Mouse (Mus musculus): ENCODE measurements around the gene Sp6. TPM values are rescaled to one million over a fixed set of nuclear protein-coding genes. Genes with fewer than 3 reads are reported as not detected.

Sp6 gene
- polyA plus RNA-seq, 1 experiment from 2014 or later, result not detected

GRCm38 (mm10) chr11:96979329-96979728 lies 33.9 kb upstream of the Sp6 start:
- 81% methylated on average over 7 of the region's 7 CpGs for WGBS
- H3K9ac ChIP-seq (ENCODE audit: low read depth, low read length), result no peak overlapping the region

DNA sequence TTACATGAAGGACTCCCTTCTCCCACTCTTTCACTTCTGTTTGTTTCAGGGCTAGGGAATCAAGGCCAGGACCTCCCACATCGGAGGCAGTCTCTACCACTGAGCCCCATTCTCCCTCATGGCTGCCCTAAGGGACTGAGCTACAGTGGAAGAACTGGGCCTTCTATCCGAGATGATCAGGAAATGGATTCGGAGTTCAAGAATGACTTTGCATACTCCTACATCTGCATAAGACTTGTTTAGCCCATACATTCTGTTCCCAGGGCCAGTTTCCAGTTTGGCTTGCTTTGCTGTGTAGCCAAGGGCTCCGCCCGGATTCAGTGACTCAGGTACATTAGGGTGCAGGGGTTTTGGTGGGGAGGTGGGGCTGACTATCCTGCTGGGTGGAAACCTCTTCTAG lies 33.2 kb upstream of the Sp6 start:
- 80% methylated on average over 5 of the region's 5 CpGs for WGBS
- Histone ChIP-seq H3K27me3 (replicated peaks; ENCODE audit: control insufficient read depth, insufficient read depth, low read length) (no peaks in the 10 kb centered on the region), H3K27ac (ENCODE audit: low read length) (no peak overlapping the region)

More at GRCm38 (mm10) chr11:96979329-96979728, 33.9 kb upstream of the Sp6 start:
- Histone ChIP-seq H3K4me3 (ENCODE audit: low read length) (no peak overlapping the region), H3K27me3 (replicated peaks; ENCODE audit: control insufficient read depth, insufficient read depth, low read length) (no peaks in the 10 kb centered on the region), H3K9me3 (ENCODE audit: control insufficient read depth, low read length) (no peaks in the 10 kb centered on the region), H3K36me3 (ENCODE audit: control insufficient read depth, insufficient read depth, low read length) (no peaks in the 10 kb centered on the region), H3K4me2 (ENCODE audit: low read depth, low read length) (no peak overlapping the region), H3K4me1 (ENCODE audit: control insufficient read depth, insufficient read depth, low read length) (peaks cover 18% of the 10 kb centered on the region), H3K27ac (ENCODE audit: low read length) (no peak overlapping the region)
- ATAC-seq, result no peak

DNA sequence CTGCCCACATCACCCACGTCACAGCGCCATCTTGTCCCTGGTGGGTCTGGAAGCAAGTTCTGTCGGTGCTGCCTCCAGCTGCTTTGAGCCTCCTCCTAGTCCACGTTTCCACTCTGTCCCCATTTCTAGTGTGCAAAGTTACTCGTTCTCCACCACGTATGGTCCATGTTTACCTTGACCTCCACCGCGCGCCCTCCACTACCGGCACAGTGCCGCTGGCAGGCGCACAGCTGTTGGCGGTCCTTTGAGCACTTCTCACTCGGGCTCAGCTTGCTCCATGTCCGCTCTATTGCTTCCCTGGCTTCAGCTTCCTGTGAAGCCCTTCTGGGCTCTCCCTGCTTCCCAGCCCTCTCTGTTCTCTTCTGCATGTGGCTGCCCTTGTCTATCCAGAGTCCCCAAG lies 31.7 kb upstream of the Sp6 start:
- peaks cover 10% of the 10 kb centered on the region for H3K4me1 ChIP-seq (ENCODE audit: control insufficient read depth, insufficient read depth, low read length)
- H3K27me3 ChIP-seq (replicated peaks; ENCODE audit: control insufficient read depth, insufficient read depth, low read length), result no peaks in the 10 kb centered on the region
- H3K9ac ChIP-seq (ENCODE audit: low read depth, low read length), result no peak overlapping the region
- H3K27ac ChIP-seq (ENCODE audit: low read length), result no peak overlapping the region
- no peaks in the 10 kb centered on the region for H3K36me3 ChIP-seq (ENCODE audit: control insufficient read depth, insufficient read depth, low read length)
- ATAC-seq, result no peak
- 59% methylated on average over 15 of the region's 15 CpGs for WGBS
- H3K9me3 ChIP-seq (ENCODE audit: control insufficient read depth, low read length), result no peaks in the 10 kb centered on the region
- no peak overlapping the region for H3K4me2 ChIP-seq (ENCODE audit: low read depth, low read length)
- no peak overlapping the region for H3K4me3 ChIP-seq (ENCODE audit: low read length)

More for the DNA sequence above, 33.2 kb upstream of the Sp6 start:
- peaks cover 18% of the 10 kb centered on the region for H3K4me1 ChIP-seq (ENCODE audit: control insufficient read depth, insufficient read depth, low read length)
- no peak overlapping the region for H3K4me3 ChIP-seq (ENCODE audit: low read length)
- H3K36me3 ChIP-seq (ENCODE audit: control insufficient read depth, insufficient read depth, low read length), result no peaks in the 10 kb centered on the region
- no peak overlapping the region for H3K4me2 ChIP-seq (ENCODE audit: low read depth, low read length)
- no peak overlapping the region for H3K9ac ChIP-seq (ENCODE audit: low read depth, low read length)
- H3K9me3 ChIP-seq (ENCODE audit: control insufficient read depth, low read length), result no peaks in the 10 kb centered on the region
- ATAC-seq, result no peak

- 0 out of 2 replicates have a peak overlapping the region, but pooled peaks have one; percentile 26 for H3K9ac ChIP-seq (ENCODE audit: low read depth, low read length)
- H3K27ac ChIP-seq (ENCODE audit: low read length), result no peak overlapping the region
- no peak for ATAC-seq
- 2% methylated on average over 7 of the region's 7 CpGs for WGBS
- peaks cover 9% of the 10 kb centered on the region; the same call in 1 of the 2 replicates for H3K4me1 ChIP-seq (ENCODE audit: control insufficient read depth, insufficient read depth, low read length)
- no peaks in the 10 kb centered on the region for H3K36me3 ChIP-seq (ENCODE audit: control insufficient read depth, insufficient read depth, low read length)
- H3K4me2 ChIP-seq (ENCODE audit: low read depth, low read length), result 0 out of 2 replicates have a peak overlapping the region, but pooled peaks have one; percentile 7
- no peak overlapping the region for H3K4me3 ChIP-seq (ENCODE audit: low read length)
- H3K27me3 ChIP-seq (replicated peaks; ENCODE audit: control insufficient read depth, insufficient read depth, low read length), result peaks cover 3% of the 10 kb centered on the region; the same call in 1 of the 2 replicates
- H3K9me3 ChIP-seq (ENCODE audit: control insufficient read depth, low read length), result no peaks in the 10 kb centered on the region
Measured at GRCm38 (mm10) chr11:96982355-96982754, 30.8 kb upstream of the Sp6 start.

DNA sequence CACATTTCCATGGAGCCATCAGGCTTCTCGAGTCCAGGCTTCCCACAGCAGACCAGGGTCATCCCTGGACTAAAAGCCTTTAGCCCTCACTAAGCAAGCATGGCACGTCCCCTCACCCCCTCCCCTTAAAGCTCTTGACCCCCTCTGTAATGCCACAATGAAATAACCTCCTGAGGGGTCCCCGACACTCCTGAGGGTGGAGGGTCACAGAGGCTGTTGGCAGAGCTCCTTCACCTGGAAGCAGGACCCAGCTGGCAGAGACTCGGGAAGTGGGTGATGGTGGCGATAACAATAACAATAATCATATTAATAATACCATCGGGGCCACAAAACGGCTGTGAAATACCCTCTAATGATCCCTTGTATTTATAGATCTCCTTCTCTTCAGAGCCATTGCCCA lies 30.3 kb upstream of the Sp6 start, which contains the start of gene Sp2:
Sp2 (minus strand) TSS at position 101 of the 400 bp plus-strand sequence.
- Histone ChIP-seq H3K9me3 (ENCODE audit: control insufficient read depth, low read length) (no peaks in the 10 kb centered on the region), H3K4me3 (ENCODE audit: low read length) (no peak within 1 kb of the TSS), H3K4me2 (ENCODE audit: low read depth, low read length) (0 out of 2 replicates have a peak within 1 kb of the TSS, but pooled peaks have one; percentile 7), H3K36me3 (ENCODE audit: control insufficient read depth, insufficient read depth, low read length) (no peaks in the 10 kb centered on the region), H3K27me3 (replicated peaks; ENCODE audit: control insufficient read depth, insufficient read depth, low read length) (peaks cover 3% of the 10 kb centered on the region; the same call in 1 of the 2 replicates), H3K9ac (ENCODE audit: low read depth, low read length) (0 out of 2 replicates have a peak within 1 kb of the TSS, but pooled peaks have one; percentile 26), H3K4me1 (ENCODE audit: control insufficient read depth, insufficient read depth, low read length) (peaks cover 12% of the 10 kb centered on the region; the same call in 1 of the 2 replicates), H3K27ac (ENCODE audit: low read length) (no peak within 1 kb of the TSS)
- 79% methylated on average over 7 of the region's 7 CpGs for WGBS
- ATAC-seq, result no peak

GRCm38 (mm10) chr11:96984903-96985302 lies 28.3 kb upstream of the Sp6 start:
- H3K9me3 ChIP-seq (ENCODE audit: control insufficient read depth, low read length), result no peaks in the 10 kb centered on the region
- H3K4me2 ChIP-seq (ENCODE audit: low read depth, low read length), result no peak overlapping the region
- 44% methylated on average over 4 of the region's 4 CpGs for WGBS
- H3K27ac ChIP-seq (ENCODE audit: low read length), result no peak overlapping the region
- no peak overlapping the region for H3K9ac ChIP-seq (ENCODE audit: low read depth, low read length)
- no peak overlapping the region for H3K4me3 ChIP-seq (ENCODE audit: low read length)
- H3K4me1 ChIP-seq (ENCODE audit: control insufficient read depth, insufficient read depth, low read length), result peaks cover 14% of the 10 kb centered on the region; the same call in 1 of the 2 replicates
- ATAC-seq, result no peak
- no peaks in the 10 kb centered on the region for H3K36me3 ChIP-seq (ENCODE audit: control insufficient read depth, insufficient read depth, low read length)
- peaks cover 3% of the 10 kb centered on the region; the same call in 1 of the 2 replicates for H3K27me3 ChIP-seq (replicated peaks; ENCODE audit: control insufficient read depth, insufficient read depth, low read length)

- no peak for ATAC-seq
Measured at GRCm38 (mm10) chr11:96986463-96986862, 26.7 kb upstream of the Sp6 start.

DNA sequence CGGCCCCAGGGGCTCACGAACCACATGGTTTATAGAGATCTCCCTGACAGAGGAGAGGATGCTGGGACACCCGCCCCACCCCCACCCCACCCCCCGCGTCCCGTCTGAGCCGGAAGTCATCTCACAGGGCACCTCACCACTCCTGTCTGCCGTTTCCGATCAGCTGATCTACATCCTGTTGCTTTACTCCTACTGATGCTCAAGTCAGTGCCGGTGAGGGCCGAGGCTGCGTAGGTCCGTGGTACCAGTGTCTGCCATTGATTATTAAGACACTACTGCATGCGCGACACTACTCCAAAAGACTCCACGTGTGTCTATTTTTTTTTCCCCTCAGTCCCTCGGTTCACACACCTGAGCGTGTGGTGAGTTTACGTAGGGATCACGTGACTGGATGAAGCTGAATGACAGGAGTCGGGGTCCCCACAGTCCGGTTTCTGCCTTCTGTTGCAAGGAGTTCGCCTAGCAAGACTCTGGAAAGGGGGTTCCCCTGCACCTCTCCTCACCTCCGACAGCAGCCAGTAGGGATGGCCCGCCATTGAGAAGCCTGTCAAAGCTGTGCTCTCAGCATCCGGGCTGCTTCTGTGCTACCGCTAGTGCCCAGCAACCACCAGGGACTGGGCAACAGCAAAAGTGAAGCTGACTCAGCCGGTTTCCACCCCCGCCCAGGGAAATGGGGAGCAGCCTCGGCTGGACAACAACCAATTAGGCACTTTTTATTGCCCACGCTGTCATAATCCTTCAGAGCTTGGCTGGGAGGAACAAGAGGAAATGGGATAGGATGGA lies 25.1 kb upstream of the Sp6 start:
- peaks cover 6% of the 10 kb centered on the region for H3K27me3 ChIP-seq (replicated peaks; ENCODE audit: control insufficient read depth, insufficient read depth, low read length)
- H3K36me3 ChIP-seq (ENCODE audit: control insufficient read depth, insufficient read depth, low read length), result no peaks in the 10 kb centered on the region
- peak overlapping the region; percentile 22 for H3K4me3 ChIP-seq (ENCODE audit: low read length)
- no peak overlapping the region for H3K27ac ChIP-seq (ENCODE audit: low read length)
- peak overlapping the region; percentile 38 for H3K4me2 ChIP-seq (ENCODE audit: low read depth, low read length)
- no peaks in the 10 kb centered on the region for H3K9me3 ChIP-seq (ENCODE audit: control insufficient read depth, low read length)
- peak; percentile 43; the same call in 1 of the 2 replicates for ATAC-seq
- 8% methylated on average over 31 of the region's 31 CpGs for WGBS
- 0 out of 2 replicates have a peak overlapping the region, but pooled peaks have one; percentile 17 for H3K9ac ChIP-seq (ENCODE audit: low read depth, low read length)
- peaks cover 20% of the 10 kb centered on the region for H3K4me1 ChIP-seq (ENCODE audit: control insufficient read depth, insufficient read depth, low read length)

More at GRCm38 (mm10) chr11:96986463-96986862, 26.7 kb upstream of the Sp6 start:
- Histone ChIP-seq H3K36me3 (ENCODE audit: control insufficient read depth, insufficient read depth, low read length) (no peaks in the 10 kb centered on the region), H3K9ac (ENCODE audit: low read depth, low read length) (no peak overlapping the region), H3K9me3 (ENCODE audit: control insufficient read depth, low read length) (no peaks in the 10 kb centered on the region), H3K4me1 (ENCODE audit: control insufficient read depth, insufficient read depth, low read length) (peaks cover 14% of the 10 kb centered on the region; the same call in 1 of the 2 replicates), H3K27ac (ENCODE audit: low read length) (no peak overlapping the region), H3K4me3 (ENCODE audit: low read length) (no peak overlapping the region), H3K27me3 (replicated peaks; ENCODE audit: control insufficient read depth, insufficient read depth, low read length) (peaks cover 5% of the 10 kb centered on the region; the same call in 1 of the 2 replicates), H3K4me2 (ENCODE audit: low read depth, low read length) (no peak overlapping the region)
- 37% methylated on average over 3 of the region's 3 CpGs for WGBS

DNA sequence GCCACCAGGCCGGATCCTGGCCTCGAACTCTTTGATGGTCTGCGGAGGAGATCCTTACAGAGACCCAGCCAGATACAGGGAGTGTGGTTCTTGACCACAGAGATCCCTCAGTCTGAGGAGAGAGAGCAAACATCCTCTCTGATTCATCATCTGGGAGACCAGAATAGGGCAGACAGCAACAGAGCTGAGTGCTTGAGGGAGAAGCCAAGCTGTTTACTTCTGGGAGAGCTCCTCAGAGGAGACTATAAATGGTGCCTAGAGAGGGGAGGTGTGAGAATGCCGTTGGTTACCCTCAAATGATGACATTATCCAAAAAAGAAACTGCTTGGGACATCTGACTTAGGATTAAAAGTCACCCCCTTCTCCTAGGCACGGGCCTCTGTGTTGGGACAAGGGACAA lies 21.7 kb upstream of the Sp6 start:
- Histone ChIP-seq H3K9ac (ENCODE audit: low read depth, low read length) (no peak overlapping the region), H3K27ac (ENCODE audit: low read length) (peak overlapping the region; percentile 90; the same call in 1 of the 2 replicates), H3K27me3 (replicated peaks; ENCODE audit: control insufficient read depth, insufficient read depth, low read length) (peaks cover 6% of the 10 kb centered on the region), H3K4me1 (ENCODE audit: control insufficient read depth, insufficient read depth, low read length) (peaks cover 24% of the 10 kb centered on the region), H3K4me2 (ENCODE audit: low read depth, low read length) (no peak overlapping the region), H3K9me3 (ENCODE audit: control insufficient read depth, low read length) (no peaks in the 10 kb centered on the region), H3K36me3 (ENCODE audit: control insufficient read depth, insufficient read depth, low read length) (no peaks in the 10 kb centered on the region), H3K4me3 (ENCODE audit: low read length) (no peak overlapping the region)
- WGBS, result 64% methylated on average over 5 of the region's 5 CpGs
- ATAC-seq, result no peak

All from intestine, embryonic 16.5 days (tissue).